Mouse (Mus musculus) heart, adult 2 months (tissue): ENCODE data around the gene Rai14.

Source experiments
- CTCF ChIP-seq: fragments of 200-600 bp; IDR thresholded peaks from 2 replicates; pipeline ENCODE4 v1.8.1; 2022; ENCODE audit warnings: antibody characterized with exemption, mild to moderate bottlenecking, moderate library complexity
- EP300 ChIP-seq: fragments of 200-500 bp; IDR thresholded peaks from 2 replicates; pipeline ENCODE4 v1.6.1; 2011; ENCODE audit warnings: low read depth, low read length, control low read depth; ENCODE audit not compliant: insufficient read depth
- POLR2A ChIP-seq: fragments of 200-500 bp; IDR thresholded peaks from 2 replicates; pipeline ENCODE4 v1.6.1; 2011; ENCODE audit warnings: mild to moderate bottlenecking, low read depth, low read length, control low read depth; ENCODE audit not compliant: insufficient read depth

DNA sequence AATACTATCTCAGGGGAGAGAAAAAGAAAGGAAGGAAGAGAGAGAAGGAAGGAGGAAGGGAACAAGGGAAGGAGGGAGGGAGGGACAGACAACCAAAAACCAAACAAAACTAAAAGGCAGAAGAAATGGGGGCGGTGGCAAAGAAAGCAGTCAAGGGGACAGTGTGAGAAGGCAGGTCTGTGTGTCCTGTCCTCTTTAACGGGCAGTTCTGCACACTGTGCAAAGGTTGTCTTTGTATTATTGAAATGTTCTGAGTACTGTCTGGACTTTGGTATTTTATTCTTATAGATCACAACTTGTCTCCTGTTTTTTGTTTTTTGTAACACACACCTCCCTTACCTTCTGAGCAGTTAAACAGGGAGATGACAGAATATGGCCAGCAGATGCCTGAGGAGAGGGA lies 55.6 kb downstream of the Rai14 start:
- TF ChIP-seq CTCF (no peak), POLR2A (no peak), EP300 (no peak)
